Mouse (Mus musculus) MEL (cell line): ENCODE results near the gene Ear10. TPM values are rescaled to one million over a fixed set of nuclear protein-coding genes. Genes with fewer than 3 reads are reported as not detected.
"Not testable (repeated sequence)": the region's sequence is repeated elsewhere in the genome, so short reads cannot be mapped to it uniquely, and the experiment has no call there.

ENCODE experiments used
- DNase-seq: peaks from one replicate; pipeline ENCODE4 v3.0.0; 2011; ENCODE audit warnings: low read depth, low spot score
- H3K27ac ChIP-seq: 2 replicates; pipeline ENCODE4 v1.5.1; 2012; ENCODE audit warnings: low read depth, mild to moderate bottlenecking, control low read depth, low read length, moderate library complexity; ENCODE audit not compliant: control insufficient read depth
- H3K27me3 ChIP-seq, 2 experiments: fragments of 150-350 bp in 1 of 2; sonication (generic) in 1 of 2; 2 replicates each; pipeline ENCODE4 v1.6.1; 2012; ENCODE audit warnings: low read length in 2 of 2, mild to moderate bottlenecking in 2 of 2, improper control_type of control experiment in 1 of 2, moderate library complexity in 1 of 2; ENCODE audit not compliant: insufficient read depth in 2 of 2, control insufficient read depth in 1 of 2
- H3K36me3 ChIP-seq, 2 experiments: 2 replicates each; pipeline ENCODE4 v1.6.1; 2012 to 2014; ENCODE audit warnings: low read length in 2 of 2, improper control_type of control experiment in 1 of 2, inconsistent platforms in 1 of 2, mild to moderate bottlenecking in 1 of 2; ENCODE audit not compliant: insufficient read depth in 2 of 2, control insufficient read depth in 1 of 2
- H3K4me1 ChIP-seq, 2 experiments: fragments of 150-350 bp in 1 of 2; sonication (generic) in 1 of 2; 2 replicates each; pipeline ENCODE4 v1.6.1; 2012; ENCODE audit warnings: low read length in 2 of 2, improper control_type of control experiment in 1 of 2, mild to moderate bottlenecking in 1 of 2; ENCODE audit not compliant: insufficient read depth in 2 of 2, control insufficient read depth in 1 of 2
- H3K4me3 ChIP-seq, 2 experiments: fragments of 150-350 bp in 1 of 2; sonication (generic) in 1 of 2; 2 replicates each; pipeline ENCODE4 v1.5.1; 2012; ENCODE audit warnings: low read depth in 2 of 2, low read length in 2 of 2, mild to moderate bottlenecking in 2 of 2, moderate library complexity in 2 of 2, control low read depth in 1 of 2, improper control_type of control experiment in 1 of 2; ENCODE audit not compliant: control insufficient read depth in 1 of 2, insufficient read depth in 1 of 2
- H3K79me2 ChIP-seq: 2 replicates; pipeline ENCODE4 v1.6.1; 2012; ENCODE audit warnings: mild to moderate bottlenecking, low read length, moderate library complexity; ENCODE audit not compliant: control insufficient read depth, poor library complexity, insufficient read depth
- H3K9ac ChIP-seq: 2 replicates; pipeline ENCODE4 v1.6.1; 2012; ENCODE audit warnings: low read depth, mild to moderate bottlenecking, control low read depth, low read length, moderate library complexity; ENCODE audit not compliant: control insufficient read depth, poor library complexity, severe bottlenecking
- H3K9me3 ChIP-seq: fragments of 150-350 bp; sonication (generic); replicated peaks from 2 replicates; pipeline ENCODE4 v1.6.1; 2012; ENCODE audit warnings: mild to moderate bottlenecking, low read length, improper control_type of control experiment, moderate library complexity; ENCODE audit not compliant: insufficient read depth
- EP300 ChIP-seq, 2 experiments: IDR thresholded peaks; 2 replicates each; pipeline ENCODE4 v1.6.1; 2011; ENCODE audit warnings: improper control_type of control experiment in 2 of 2, low read length in 2 of 2, low read depth in 1 of 2, mild to moderate bottlenecking in 1 of 2
- ETS1 ChIP-seq: IDR thresholded peaks from 2 replicates; pipeline ENCODE4 v1.6.1; 2012; ENCODE audit warnings: low read depth, mild to moderate bottlenecking, inconsistent platforms, low read length, improper control_type of control experiment, moderate library complexity
- GATA1 ChIP-seq: IDR thresholded peaks from 2 replicates; pipeline ENCODE4 v1.6.1; 2011; ENCODE audit warnings: low read depth, low read length, improper control_type of control experiment
- MYB ChIP-seq: IDR thresholded peaks from 2 replicates; pipeline ENCODE4 v1.6.1; 2011; ENCODE audit warnings: mild to moderate bottlenecking, low read depth, low read length, improper control_type of control experiment
- TAL1 ChIP-seq: IDR thresholded peaks from 2 replicates; pipeline ENCODE4 v1.6.1; 2012; ENCODE audit warnings: mild to moderate bottlenecking, inconsistent platforms, low read length, moderate library complexity, mixed read lengths
- polyA plus RNA-seq, 2 experiments: library from polyadenylated mRNA; stranded (reverse) in 1 of 2; unstranded in 1 of 2; fragments of >175 nt in 1 of 2; fragments of >200 nt in 1 of 2; gene quantifications; 2 replicates each; pipeline versions ENCODE4 v1.2.1 to v1.2.4; 2012; ENCODE audit warnings: low replicate concordance in 2 of 2, low read depth in 1 of 2; ENCODE audit not compliant: insufficient read length in 2 of 2, insufficient read depth in 1 of 2, missing spikeins in 1 of 2
- total RNA-seq: library from RNA; depleted of rRNA; stranded (reverse); fragments of 300-350 nt; gene quantifications from 2 replicates; pipeline ENCODE4 v1.2.3, GENCODE M21; 2012; rRNA removed

Ear10 gene
- total and polyA plus RNA-seq, 3 experiments, result not detected

GRCm38 (mm10) chr14:43874862-43875261, 48.5 kb downstream of the Ear10 start:
- not testable (repeated sequence) for H3K79me2 ChIP-seq, H3K9me3 ChIP-seq, H3K4me1 ChIP-seq, H3K36me3 ChIP-seq, H3K9ac ChIP-seq
- DNase-seq, result peak; percentile 48
- TF ChIP-seq GATA1 (peak; percentile 54), EP300 (IDR thresholded peaks at IDR 0.05; ENCODE audit: low read depth in 1 of 2, low read length in 2 of 2) (peak; percentile 13 to 68; a peak in 2 of 4 replicates), MYB (peak; percentile 37; the same call in 1 of the 2 replicates), ETS1 (peak; percentile 26; the same call in 1 of the 2 replicates), TAL1 (peak; percentile 7; the same call in 1 of the 2 replicates)
- TF ChIP-seq, all 39 proteins: peak for 5; not testable (repeated sequence) for 34
- H3K27me3 ChIP-seq, H3K4me3 ChIP-seq: not testable (repeated sequence)
- peak overlapping the region; percentile 63 for H3K27ac ChIP-seq

Other genes starting within 250 kb of the Ear10 start
- gene Gm8165, start 246.4 kb downstream of the Ear10 start, total RNA-seq, result not detected in 2 replicates
- gene Gm8165, start 246.4 kb downstream of the Ear10 start, polyA plus RNA-seq, result not detected
- gene Gm7324, start 225.7 kb downstream of the Ear10 start, total RNA-seq, result 6.6 and 9.2 TPM in 2 replicates
- 1 to 10 TPM in 1 of 2 experiments, not detected in 1; 3.1 TPM for gene Gm7324, start 225.7 kb downstream of the Ear10 start, polyA plus RNA-seq
- gene Gm16506, start 196.1 kb downstream of the Ear10 start, total RNA-seq, result not detected in 2 replicates
- not detected for gene Gm16506, start 196.1 kb downstream of the Ear10 start, polyA plus RNA-seq
- 1.2 TPM in 2 replicates for gene Gm6526, start 175.7 kb downstream of the Ear10 start, total RNA-seq
- gene Gm6526, start 175.7 kb downstream of the Ear10 start, polyA plus RNA-seq, result under 1 TPM in 1 of 2 experiments, not detected in 1; 0.36 TPM
- gene Gm8180, start 138.8 kb downstream of the Ear10 start, total RNA-seq, result not detected in 2 replicates
- not detected for gene Gm8180, start 138.8 kb downstream of the Ear10 start, polyA plus RNA-seq
- gene Ear1, start 48.0 kb downstream of the Ear10 start, total RNA-seq, result not detected in 2 replicates
- not detected for gene Ear1, start 48.0 kb downstream of the Ear10 start, polyA plus RNA-seq
- 18.1 and 18.3 TPM in 2 replicates for gene Gm8113, start 1.8 kb upstream of the Ear10 start, total RNA-seq
- 10 to 100 TPM in 1 of 2 experiments, not detected in 1; 21.2 TPM for gene Gm8113, start 1.8 kb upstream of the Ear10 start, polyA plus RNA-seq
- gene Ang5, start 33.5 kb upstream of the Ear10 start, total RNA-seq, result not detected in 2 replicates
- not detected for gene Ang5, start 33.5 kb upstream of the Ear10 start, polyA plus RNA-seq
- not detected in 2 replicates for gene Ang6, start 78.7 kb upstream of the Ear10 start, total RNA-seq
- gene Ang6, start 78.7 kb upstream of the Ear10 start, polyA plus RNA-seq, result not detected
- not detected in 2 replicates for gene Ear2, start 179.1 kb upstream of the Ear10 start, total RNA-seq
- gene Ear2, start 179.1 kb upstream of the Ear10 start, polyA plus RNA-seq, result under 1 TPM in 1 of 2 experiments, not detected in 1; 0.19 TPM
- gene Gm3327, start 200.3 kb upstream of the Ear10 start, total RNA-seq, result not detected in 2 replicates
- not detected for gene Gm3327, start 200.3 kb upstream of the Ear10 start, polyA plus RNA-seq